Mouse (Mus musculus): ENCODE data around the gene Siae.

- TF ChIP-seq CTCF (conservative IDR thresholded peaks at IDR 0.05; ENCODE audit: low read length), result no peak
- no peak for TF ChIP-seq NANOG (IDR thresholded peaks at IDR 0.05; ENCODE audit: borderline replicate concordance, low read length)
- no peak for TF ChIP-seq POU5F1 (IDR thresholded peaks at IDR 0.05; ENCODE audit: borderline replicate concordance, low read length)
These were observed 31.2 kb downstream of the Siae start for GRCm38 (mm10) chr9:37586718-37587117.

Data from E14TG2a.4 (cell line).